Mouse (Mus musculus) stomach, postnatal 0 days (tissue): ENCODE data around the gene Coro6. TPM values are rescaled to one million over a fixed set of nuclear protein-coding genes. Genes with fewer than 3 reads are reported as not detected.
A peak's percentile ranks its signal among the peaks of the same experiment; 100 is the strongest.

ENCODE experiments used
- ATAC-seq: fragments of 200-750 bp; cut with Nextera tagmentation; 2 replicates; pipeline ENCODE4 v1.8.0; 2017; ENCODE audit not compliant: low FRiP score, low TSS enrichment
- DNase-seq: peaks from one replicate; pipeline ENCODE4 v3.0.0-alpha.2; 2016; ENCODE audit warnings: low spot score
- H3K27ac ChIP-seq: fragments of 300-500 bp; sonication (generic); replicated peaks from 2 replicates; pipeline ENCODE4 v1.5.1; 2014; ENCODE audit warnings: mild to moderate bottlenecking, control low read depth
- H3K27me3 ChIP-seq: fragments of 300-500 bp; sonication (generic); 2 replicates; pipeline ENCODE4 v1.6.1; 2014; ENCODE audit warnings: low read length; ENCODE audit not compliant: control insufficient read depth, insufficient read depth
- H3K36me3 ChIP-seq: fragments of 300-500 bp; sonication (generic); 2 replicates; pipeline ENCODE4 v1.6.1; 2014; ENCODE audit warnings: low read length, mixed read lengths; ENCODE audit not compliant: control insufficient read depth, insufficient read depth
- H3K4me1 ChIP-seq: fragments of 300-500 bp; sonication (generic); replicated peaks from 2 replicates; pipeline ENCODE4 v1.6.1; 2014; ENCODE audit warnings: antibody characterized with exemption; ENCODE audit not compliant: control insufficient read depth, insufficient read depth
- H3K4me2 ChIP-seq: fragments of 300-500 bp; sonication (generic); replicated peaks from 2 replicates; pipeline ENCODE4 v1.6.1; 2014; ENCODE audit warnings: low read depth, mild to moderate bottlenecking, control low read depth, moderate library complexity
- H3K4me3 ChIP-seq: fragments of 300-500 bp; sonication (generic); 2 replicates; pipeline ENCODE4 v1.5.1; 2014; ENCODE audit warnings: low read depth, low read length, control low read depth
- H3K9ac ChIP-seq: fragments of 300-500 bp; sonication (generic); 2 replicates; pipeline ENCODE4 v1.6.1; 2014; ENCODE audit warnings: mild to moderate bottlenecking, low read length, control low read depth, mixed read lengths
- H3K9me3 ChIP-seq: fragments of 300-500 bp; sonication (generic); 2 replicates; pipeline ENCODE4 v1.6.1; 2016; ENCODE audit warnings: low read length; ENCODE audit not compliant: control insufficient read depth
- CTCF ChIP-seq: IDR thresholded peaks from 2 replicates; pipeline ENCODE4 v1.5.1; 2016; ENCODE audit warnings: antibody characterized with exemption, low read depth, mild to moderate bottlenecking, moderate library complexity
- EP300 ChIP-seq: optimal IDR thresholded peaks from 2 replicates; pipeline ENCODE3; 2016; ENCODE audit warnings: antibody characterized with exemption
- WGBS: fragments of 180-500 bp; shearing (Covaris S2); extraction: QIAGEN DNeasy Blood & Tissue Kit; methylation state at CpG from one replicate; pipeline ENCODE4 v1.1.7; 2014; 5-methylcytosine and 5-hydroxymethylcytosine counted together
- polyA plus RNA-seq: library from polyadenylated mRNA; unstranded; fragments of >200 nt; fragmentation: Nextera tagmentation; extraction: Ambion mirVana; gene quantifications from 2 replicates; pipeline ENCODE4 v1.2.1, GENCODE M21; 2015

Coro6 gene
- polyA plus RNA-seq, 1 experiment from 2014 or later, result 0.11 TPM

- DNase-seq (peak; percentile 75), ATAC-seq (no peak)
- H3K4me1 ChIP-seq, result 0 out of 2 replicates have a peak, but pooled peaks cover 6% of the 10 kb centered on the region
- H3K4me2 ChIP-seq, result no peak overlapping the region
- H3K9ac ChIP-seq, result no peak overlapping the region
- no peaks in the 10 kb centered on the region for H3K9me3 ChIP-seq
- no peak overlapping the region for H3K4me3 ChIP-seq
- 22% methylated on average over 5 of the region's 5 CpGs for WGBS
- no peaks in the 10 kb centered on the region for H3K27me3 ChIP-seq
- peak; percentile 90 for TF ChIP-seq CTCF
- TF ChIP-seq EP300, result no peak
- no peak overlapping the region for H3K27ac ChIP-seq
- peaks cover 31% of the 10 kb centered on the region for H3K36me3 ChIP-seq
Observed at GRCm38 (mm10) chr11:77501392-77501791, 39.2 kb downstream of the Coro6 start.

- Histone ChIP-seq H3K36me3 (peaks cover 37% of the 10 kb centered on the region), H3K9ac (no peak overlapping the region), H3K4me2 (no peak overlapping the region), H3K9me3 (no peaks in the 10 kb centered on the region), H3K4me1 (0 out of 2 replicates have a peak, but pooled peaks cover 6% of the 10 kb centered on the region), H3K4me3 (no peak overlapping the region), H3K27me3 (no peaks in the 10 kb centered on the region), H3K27ac (no peak overlapping the region)
- DNase-seq, result no peak
- TF ChIP-seq EP300, result no peak
- TF ChIP-seq CTCF, result no peak
- no peak for ATAC-seq
- WGBS, result 92% methylated on average over 4 of the region's 4 CpGs
Observed at GRCm38 (mm10) chr11:77501971-77502370, 39.8 kb downstream of the Coro6 start.

GRCm38 (mm10) chr11:77502481-77502880 lies 40.3 kb downstream of the Coro6 start:
- H3K4me1 ChIP-seq, result 0 out of 2 replicates have a peak, but pooled peaks cover 4% of the 10 kb centered on the region
- H3K9me3 ChIP-seq, result no peaks in the 10 kb centered on the region
- no peak overlapping the region for H3K4me3 ChIP-seq
- H3K36me3 ChIP-seq, result peaks cover 39% of the 10 kb centered on the region
- DNase-seq (no peak), ATAC-seq (no peak)
- no peak overlapping the region for H3K9ac ChIP-seq
- no peak for TF ChIP-seq CTCF
- no peak for TF ChIP-seq EP300
- no peak overlapping the region for H3K4me2 ChIP-seq
- H3K27me3 ChIP-seq, result no peaks in the 10 kb centered on the region
- 68% methylated on average over 6 of the region's 6 CpGs for WGBS
- peak overlapping the region; percentile 45; the same call in 1 of the 2 replicates for H3K27ac ChIP-seq

- ATAC-seq, result peak; percentile 22; the same call in 1 of the 2 replicates
- peak overlapping the region; percentile 45; the same call in 1 of the 2 replicates for H3K27ac ChIP-seq
- peak overlapping the region; percentile 27; the same call in 1 of the 2 replicates for H3K9ac ChIP-seq
Observed at GRCm38 (mm10) chr11:77503511-77503910, 41.3 kb downstream of the Coro6 start.

GRCm38 (mm10) chr11:77504377-77504776 lies 42.2 kb downstream of the Coro6 start:
- ATAC-seq (no peak), DNase-seq (no peak)
- no peak overlapping the region for H3K9ac ChIP-seq
- H3K4me2 ChIP-seq, result no peak overlapping the region
- H3K9me3 ChIP-seq, result no peaks in the 10 kb centered on the region
- peaks cover 39% of the 10 kb centered on the region for H3K36me3 ChIP-seq
- TF ChIP-seq CTCF, result no peak
- no peak for TF ChIP-seq EP300
- H3K4me3 ChIP-seq, result no peak overlapping the region
- H3K27me3 ChIP-seq, result no peaks in the 10 kb centered on the region
- no peak overlapping the region for H3K27ac ChIP-seq
- 94% methylated on average over 19 of the region's 19 CpGs for WGBS
- H3K4me1 ChIP-seq, result peaks cover 4% of the 10 kb centered on the region; the same call in 1 of the 2 replicates

More at GRCm38 (mm10) chr11:77503511-77503910, 41.3 kb downstream of the Coro6 start:
- 36% methylated on average over 3 of the region's 3 CpGs for WGBS
- TF ChIP-seq CTCF (no peak), EP300 (no peak)
- Histone ChIP-seq H3K9me3 (no peaks in the 10 kb centered on the region), H3K4me3 (no peak overlapping the region), H3K4me2 (no peak overlapping the region), H3K27me3 (no peaks in the 10 kb centered on the region), H3K36me3 (peaks cover 39% of the 10 kb centered on the region), H3K4me1 (peaks cover 3% of the 10 kb centered on the region; the same call in 1 of the 2 replicates)
- peak; percentile 43 for DNase-seq

GRCm38 (mm10) chr11:77505291-77505980 lies 43.2 kb downstream of the Coro6 start:
- H3K36me3 ChIP-seq, result peaks cover 33% of the 10 kb centered on the region
- ATAC-seq (no peak), DNase-seq (no peak)
- TF ChIP-seq EP300 (no peak), CTCF (no peak)
- no peak overlapping the region for H3K4me3 ChIP-seq
- H3K9me3 ChIP-seq, result no peaks in the 10 kb centered on the region
- no peak overlapping the region for H3K4me2 ChIP-seq
- 78% methylated on average over 22 of the region's 22 CpGs for WGBS
- H3K27me3 ChIP-seq, result no peaks in the 10 kb centered on the region
- peaks cover 3% of the 10 kb centered on the region; the same call in 1 of the 2 replicates for H3K4me1 ChIP-seq
- H3K27ac ChIP-seq, result no peak overlapping the region
- H3K9ac ChIP-seq, result no peak overlapping the region
